Mouse (Mus musculus): ENCODE results near the gene Map2k3. TPM values are rescaled to one million over a fixed set of nuclear protein-coding genes. Genes with fewer than 3 reads are reported as not detected.

Map2k3 gene
- polyA plus RNA-seq, 1 experiment: 30.9 TPM

- no peaks in the 10 kb centered on the region for H3K27me3 ChIP-seq (ENCODE audit: control insufficient read depth, insufficient read depth, low read length)
- no peak overlapping the region for H3K27ac ChIP-seq (ENCODE audit: control insufficient read depth, insufficient read depth, low read length)
- 7% methylated on average over 30 of the region's 30 CpGs for WGBS
- H3K36me3 ChIP-seq (ENCODE audit: control insufficient read depth, insufficient read depth, low read length): no peaks in the 10 kb centered on the region
- peaks cover 30% of the 10 kb centered on the region for H3K4me1 ChIP-seq (replicated peaks; ENCODE audit: control insufficient read depth, insufficient read depth, low read length)
- H3K4me3 ChIP-seq (ENCODE audit: control insufficient read depth, insufficient read depth, low read length): peak overlapping the region; percentile 98
- TF ChIP-seq CTCF (IDR thresholded peaks at IDR 0.05; ENCODE audit: borderline replicate concordance, control insufficient read depth, extremely low read depth, insufficient read depth, low read length, poor library complexity) (no peak), POLR2A (IDR thresholded peaks at IDR 0.05; ENCODE audit: control insufficient read depth, extremely low read depth, insufficient read depth, low read length, poor library complexity) (no peak)
- DNase-seq: no peak
Measured at GRCm38 (mm10) chr11:60931282-60931868, 458 bp upstream of the Map2k3 start.

GRCm38 (mm10) chr11:60932503-60933020, 729 bp downstream of the Map2k3 start:
- Histone ChIP-seq H3K4me1 (replicated peaks; ENCODE audit: control insufficient read depth, insufficient read depth, low read length) (peaks cover 28% of the 10 kb centered on the region), H3K27me3 (ENCODE audit: control insufficient read depth, insufficient read depth, low read length) (no peaks in the 10 kb centered on the region), H3K36me3 (ENCODE audit: control insufficient read depth, insufficient read depth, low read length) (no peaks in the 10 kb centered on the region), H3K27ac (ENCODE audit: control insufficient read depth, insufficient read depth, low read length) (peak overlapping the region; percentile 24; the same call in 1 of the 2 replicates), H3K4me3 (ENCODE audit: control insufficient read depth, insufficient read depth, low read length) (peak overlapping the region; percentile 98)
- no peak for TF ChIP-seq POLR2A (IDR thresholded peaks at IDR 0.05; ENCODE audit: control insufficient read depth, extremely low read depth, insufficient read depth, low read length, poor library complexity)
- no peak for TF ChIP-seq CTCF (IDR thresholded peaks at IDR 0.05; ENCODE audit: borderline replicate concordance, control insufficient read depth, extremely low read depth, insufficient read depth, low read length, poor library complexity)
- peak; percentile 10 for DNase-seq
- WGBS: 5% methylated on average over 7 of the region's 7 CpGs

DNA sequence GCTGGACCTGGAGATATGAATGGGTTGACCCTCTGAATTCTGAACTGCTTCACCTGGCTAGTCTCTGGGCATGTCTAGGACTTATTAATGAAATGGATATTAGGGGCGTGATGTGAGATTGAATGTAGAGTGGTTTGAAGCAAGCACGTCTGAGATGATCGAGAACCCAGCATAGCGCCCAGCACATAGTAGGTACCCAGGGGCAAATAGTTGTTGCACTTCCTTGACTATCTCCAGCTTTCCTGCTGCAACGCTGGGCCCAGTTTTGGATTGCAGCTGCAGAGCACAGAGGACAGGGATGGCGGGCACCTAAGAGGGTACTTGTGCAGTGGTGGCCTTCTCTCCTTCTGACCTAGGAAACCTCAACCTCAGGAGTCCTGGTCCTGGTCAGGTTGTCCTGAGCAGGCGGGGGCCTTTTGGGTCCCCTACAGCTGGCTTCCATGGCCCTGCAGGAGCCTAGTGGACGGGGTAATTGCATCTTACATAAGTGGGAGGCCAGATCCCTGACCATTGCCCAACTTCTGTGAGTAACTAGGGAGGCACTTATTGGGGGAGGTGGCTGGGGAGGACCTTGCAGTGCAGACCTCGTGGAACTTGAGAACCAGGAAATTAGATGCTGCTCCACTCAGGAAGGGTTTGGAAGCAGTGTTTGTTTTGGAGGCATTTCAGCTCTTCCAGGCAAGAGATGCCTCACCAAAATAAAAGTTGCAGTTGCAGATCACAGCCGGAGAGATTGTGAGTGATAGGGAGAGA, 1.5 kb downstream of the Map2k3 start:
- TF ChIP-seq POLR2A (IDR thresholded peaks at IDR 0.05; ENCODE audit: control insufficient read depth, extremely low read depth, insufficient read depth, low read length, poor library complexity) (no peak), CTCF (IDR thresholded peaks at IDR 0.05; ENCODE audit: borderline replicate concordance, control insufficient read depth, extremely low read depth, insufficient read depth, low read length, poor library complexity) (no peak)
- 90% methylated on average over 10 of the region's 10 CpGs for WGBS
- H3K27me3 ChIP-seq (ENCODE audit: control insufficient read depth, insufficient read depth, low read length): no peaks in the 10 kb centered on the region
- no peaks in the 10 kb centered on the region for H3K36me3 ChIP-seq (ENCODE audit: control insufficient read depth, insufficient read depth, low read length)
- peaks cover 32% of the 10 kb centered on the region for H3K4me1 ChIP-seq (replicated peaks; ENCODE audit: control insufficient read depth, insufficient read depth, low read length)
- no peak for DNase-seq
- no peak overlapping the region for H3K27ac ChIP-seq (ENCODE audit: control insufficient read depth, insufficient read depth, low read length)
- no peak overlapping the region for H3K4me3 ChIP-seq (ENCODE audit: control insufficient read depth, insufficient read depth, low read length)

DNA sequence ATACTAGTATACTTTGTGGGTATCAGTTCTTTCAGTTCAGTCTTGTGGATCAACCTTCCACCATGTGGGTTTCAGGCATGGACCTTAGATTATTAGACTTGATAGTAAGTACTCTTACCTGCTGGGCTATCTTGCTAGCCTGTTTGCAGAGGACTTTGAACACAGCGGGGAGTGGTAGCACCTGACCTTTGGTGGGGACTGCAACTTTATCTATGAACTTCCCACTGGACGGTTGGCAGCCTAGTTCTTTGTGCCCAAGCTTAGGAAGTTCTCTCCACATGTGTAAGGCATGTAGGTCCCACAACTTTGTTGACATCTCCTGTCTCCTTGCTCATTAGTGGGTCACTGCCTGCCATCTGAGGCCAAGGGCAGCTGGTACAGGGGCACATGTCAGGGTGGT, 3.0 kb downstream of the Map2k3 start:
- WGBS: 79% methylated on average over 2 of the region's 2 CpGs

GRCm38 (mm10) chr11:60935326-60935974, 3.6 kb downstream of the Map2k3 start:
- Histone ChIP-seq H3K4me1 (replicated peaks; ENCODE audit: control insufficient read depth, insufficient read depth, low read length) (peaks cover 32% of the 10 kb centered on the region), H3K27me3 (ENCODE audit: control insufficient read depth, insufficient read depth, low read length) (no peaks in the 10 kb centered on the region), H3K4me3 (ENCODE audit: control insufficient read depth, insufficient read depth, low read length) (no peak overlapping the region), H3K36me3 (ENCODE audit: control insufficient read depth, insufficient read depth, low read length) (no peaks in the 10 kb centered on the region), H3K27ac (ENCODE audit: control insufficient read depth, insufficient read depth, low read length) (peak overlapping the region; percentile 39; the same call in 1 of the 2 replicates)
- no peak for TF ChIP-seq POLR2A (IDR thresholded peaks at IDR 0.05; ENCODE audit: control insufficient read depth, extremely low read depth, insufficient read depth, low read length, poor library complexity)
- no peak for TF ChIP-seq CTCF (IDR thresholded peaks at IDR 0.05; ENCODE audit: borderline replicate concordance, control insufficient read depth, extremely low read depth, insufficient read depth, low read length, poor library complexity)
- DNase-seq: peak; percentile 60
- 13% methylated on average over 7 of the region's 7 CpGs for WGBS

More for the DNA sequence above, 3.0 kb downstream of the Map2k3 start:
- Histone ChIP-seq H3K36me3 (ENCODE audit: control insufficient read depth, insufficient read depth, low read length) (no peaks in the 10 kb centered on the region), H3K4me3 (ENCODE audit: control insufficient read depth, insufficient read depth, low read length) (no peak overlapping the region), H3K4me1 (replicated peaks; ENCODE audit: control insufficient read depth, insufficient read depth, low read length) (peaks cover 32% of the 10 kb centered on the region), H3K27ac (ENCODE audit: control insufficient read depth, insufficient read depth, low read length) (peak overlapping the region; percentile 39; the same call in 1 of the 2 replicates), H3K27me3 (ENCODE audit: control insufficient read depth, insufficient read depth, low read length) (no peaks in the 10 kb centered on the region)
- no peak for TF ChIP-seq POLR2A (IDR thresholded peaks at IDR 0.05; ENCODE audit: control insufficient read depth, extremely low read depth, insufficient read depth, low read length, poor library complexity)
- TF ChIP-seq CTCF (IDR thresholded peaks at IDR 0.05; ENCODE audit: borderline replicate concordance, control insufficient read depth, extremely low read depth, insufficient read depth, low read length, poor library complexity): no peak
- no peak for DNase-seq

GRCm38 (mm10) chr11:60935975-60936373, 4.1 kb downstream of the Map2k3 start:
- no peaks in the 10 kb centered on the region for H3K27me3 ChIP-seq (ENCODE audit: control insufficient read depth, insufficient read depth, low read length)
- H3K4me1 ChIP-seq (replicated peaks; ENCODE audit: control insufficient read depth, insufficient read depth, low read length): peaks cover 30% of the 10 kb centered on the region
- no peaks in the 10 kb centered on the region for H3K36me3 ChIP-seq (ENCODE audit: control insufficient read depth, insufficient read depth, low read length)
- WGBS: 49% methylated on average over 4 of the region's 4 CpGs
- no peak overlapping the region for H3K4me3 ChIP-seq (ENCODE audit: control insufficient read depth, insufficient read depth, low read length)
- TF ChIP-seq CTCF (IDR thresholded peaks at IDR 0.05; ENCODE audit: borderline replicate concordance, control insufficient read depth, extremely low read depth, insufficient read depth, low read length, poor library complexity) (no peak), POLR2A (IDR thresholded peaks at IDR 0.05; ENCODE audit: control insufficient read depth, extremely low read depth, insufficient read depth, low read length, poor library complexity) (no peak)
- no peak overlapping the region for H3K27ac ChIP-seq (ENCODE audit: control insufficient read depth, insufficient read depth, low read length)
- DNase-seq: no peak

All from thymus, adult 2 months (tissue).